Mouse (Mus musculus) CH12.LX (cell line): ENCODE results near the gene Wt1. TPM values are rescaled to one million over a fixed set of nuclear protein-coding genes. Genes with fewer than 3 reads are reported as not detected.

Experiments
- DNase-seq: peaks from one replicate; pipeline ENCODE4 v3.0.0-alpha.2; 2013; ENCODE audit errors: extremely low read depth
- H3K27ac ChIP-seq: 2 replicates; pipeline ENCODE4 v1.5.1; 2012; ENCODE audit warnings: low read depth, mild to moderate bottlenecking, control low read depth, moderate library complexity; ENCODE audit not compliant: insufficient read depth
- H3K27me3 ChIP-seq: replicated peaks from 2 replicates; pipeline ENCODE3; 2012; ENCODE audit warnings: inconsistent platforms
- H3K36me3 ChIP-seq, 2 experiments: replicated peaks in 1 of 2; 2 replicates each; pipeline versions ENCODE3 to v1.6.1; 2012; ENCODE audit warnings: inconsistent platforms in 1 of 2, low read length in 1 of 2, mild to moderate bottlenecking in 1 of 2, mixed read lengths in 1 of 2, moderate library complexity in 1 of 2; ENCODE audit not compliant: control insufficient read depth in 1 of 2, insufficient read depth in 1 of 2
- H3K4me1 ChIP-seq, 2 experiments: 2 replicates each; pipeline ENCODE4 v1.6.1; 2012; ENCODE audit warnings: inconsistent platforms in 1 of 2, moderate library complexity in 1 of 2; ENCODE audit not compliant: insufficient read depth in 2 of 2, control insufficient read depth in 1 of 2
- H3K4me2 ChIP-seq: 2 replicates; pipeline ENCODE4 v1.6.1; 2012; ENCODE audit warnings: low read depth, mild to moderate bottlenecking, control low read depth; ENCODE audit not compliant: poor library complexity, insufficient read depth, severe bottlenecking
- H3K4me3 ChIP-seq, 3 experiments: fragments of 150-350 bp in 1 of 3; sonication (generic) in 1 of 3; replicated peaks in 1 of 3; 2 replicates each; pipeline versions ENCODE3 to v1.5.1; 2011 to 2012; ENCODE audit warnings: low read depth in 2 of 3, low read length in 2 of 3, mild to moderate bottlenecking in 2 of 3, moderate library complexity in 2 of 3, control low read depth in 1 of 3, improper control_type of control experiment in 1 of 3, inconsistent platforms in 1 of 3, mixed read lengths in 1 of 3; ENCODE audit not compliant: poor library complexity in 1 of 3
- H3K79me2 ChIP-seq: replicated peaks from 2 replicates; pipeline ENCODE4 v1.6.1; 2012; ENCODE audit warnings: mild to moderate bottlenecking, moderate library complexity; ENCODE audit not compliant: control insufficient read depth, poor library complexity, insufficient read depth, severe bottlenecking; ENCODE audit errors: extremely low read depth
- H3K9ac ChIP-seq: 2 replicates; pipeline ENCODE4 v1.6.1; 2012; ENCODE audit warnings: low read depth, mild to moderate bottlenecking, control low read depth, moderate library complexity; ENCODE audit not compliant: insufficient read depth
- H3K9me3 ChIP-seq: replicated peaks from 2 replicates; pipeline ENCODE3; 2012; ENCODE audit warnings: low read length, inconsistent platforms, mixed read lengths
- CHD2 ChIP-seq: IDR thresholded peaks from 2 replicates; pipeline ENCODE4 v1.6.1; 2011; ENCODE audit warnings: low read length, improper control_type of control experiment
- CTCF ChIP-seq, 2 experiments: IDR thresholded peaks in 1 of 2; conservative IDR thresholded peaks in 1 of 2; 2 replicates each; pipeline ENCODE4 v1.5.1; 2011 to 2012; ENCODE audit warnings: low read depth in 2 of 2, low read length in 2 of 2, improper control_type of control experiment in 1 of 2, inconsistent platforms in 1 of 2, mild to moderate bottlenecking in 1 of 2, moderate library complexity in 1 of 2
- E2F4 ChIP-seq: IDR thresholded peaks from 2 replicates; pipeline ENCODE4 v1.6.1; 2011; ENCODE audit warnings: low read depth, low read length, improper control_type of control experiment; ENCODE audit not compliant: insufficient replicate concordance
- ELF1 ChIP-seq: IDR thresholded peaks from 2 replicates; pipeline ENCODE4 v1.6.1; 2014; ENCODE audit warnings: low read depth, mild to moderate bottlenecking, inconsistent platforms, low read length, improper control_type of control experiment
- JUN ChIP-seq: IDR thresholded peaks from 2 replicates; pipeline ENCODE4 v1.6.1; 2011; ENCODE audit warnings: low read depth, mild to moderate bottlenecking, low read length, improper control_type of control experiment, moderate library complexity; ENCODE audit not compliant: insufficient read depth
- JUND ChIP-seq: conservative IDR thresholded peaks from 2 replicates; pipeline ENCODE4 v1.6.1; 2011; ENCODE audit warnings: low read depth, low read length, improper control_type of control experiment
- KAT2A ChIP-seq: IDR thresholded peaks from 2 replicates; pipeline ENCODE4 v1.6.1; 2012; ENCODE audit warnings: low read length, improper control_type of control experiment, inconsistent platforms; ENCODE audit not compliant: insufficient replicate concordance
- MAZ ChIP-seq: IDR thresholded peaks from 2 replicates; pipeline ENCODE4 v1.6.1; 2012; ENCODE audit warnings: low read depth, mild to moderate bottlenecking, inconsistent platforms, low read length, improper control_type of control experiment, moderate library complexity
- MXI1 ChIP-seq: IDR thresholded peaks from 2 replicates; pipeline ENCODE4 v1.6.1; 2011; ENCODE audit warnings: mild to moderate bottlenecking, low read depth, low read length, improper control_type of control experiment
- MYC ChIP-seq: IDR thresholded peaks from 2 replicates; pipeline ENCODE4 v1.6.1; 2011; ENCODE audit warnings: low read depth, mild to moderate bottlenecking, improper control_type of control experiment, low read length
- NRF1 ChIP-seq: IDR thresholded peaks from 2 replicates; pipeline ENCODE4 v1.6.1; 2014; ENCODE audit warnings: low read depth, mild to moderate bottlenecking, inconsistent platforms, low read length, improper control_type of control experiment, moderate library complexity
- POLR2AphosphoS2 ChIP-seq: IDR thresholded peaks from 2 replicates; pipeline ENCODE4 v1.6.1; 2011; ENCODE audit warnings: low read depth, low read length, improper control_type of control experiment
- RAD21 ChIP-seq: IDR thresholded peaks from 2 replicates; pipeline ENCODE4 v1.6.1; 2011; ENCODE audit warnings: low read depth, mild to moderate bottlenecking, low read length, improper control_type of control experiment, moderate library complexity
- SIN3A ChIP-seq: IDR thresholded peaks from 2 replicates; pipeline ENCODE4 v1.6.1; 2012; ENCODE audit warnings: low read length, improper control_type of control experiment, inconsistent platforms
- SMC3 ChIP-seq: IDR thresholded peaks from 2 replicates; pipeline ENCODE4 v1.6.1; 2011; ENCODE audit warnings: low read depth, low read length, improper control_type of control experiment
- TBP ChIP-seq: conservative IDR thresholded peaks from 2 replicates; pipeline ENCODE4 v1.6.1; 2011; ENCODE audit warnings: low read depth, low read length, improper control_type of control experiment
- USF2 ChIP-seq: conservative IDR thresholded peaks from 2 replicates; pipeline ENCODE4 v1.6.1; 2011; ENCODE audit warnings: low read depth, low read length, improper control_type of control experiment
- ZC3H11A ChIP-seq: IDR thresholded peaks from 2 replicates; pipeline ENCODE4 v1.6.1; 2012; ENCODE audit warnings: low read depth, mild to moderate bottlenecking, inconsistent platforms, low read length, improper control_type of control experiment
- ZKSCAN1 ChIP-seq: IDR thresholded peaks from 2 replicates; pipeline ENCODE4 v1.6.1; 2012; ENCODE audit warnings: low read depth, inconsistent platforms, low read length, improper control_type of control experiment, borderline replicate concordance
- dilution Hi-C: fragments of 300-500 bp; cut with MboI; formaldehyde crosslinking; loops from 2 replicates; pipeline ENCODE4 v1.14.3; 2020; ENCODE audit warnings: low sequenced_read_pairs; ENCODE audit not compliant: extremely low pct_unique_long_range_greater_than_20kb, extremely low pct_ligation_motif_present
- in situ Hi-C: fragments of 300-500 bp; cut with MboI; formaldehyde crosslinking; loops from 3 replicates; pipeline ENCODE4 v1.14.3; 2019; ENCODE audit warnings: low sequenced_read_pairs, low pct_ligation_motif_present, low pct_unique_long_range_greater_than_20kb, mixed read lengths
- polyA plus RNA-seq: library from polyadenylated mRNA; unstranded; fragments of >175 nt; gene quantifications from 2 replicates; pipeline ENCODE4 v1.2.1, GENCODE M21; 2012; ENCODE audit warnings: low read depth; ENCODE audit not compliant: insufficient read length
- total RNA-seq, 2 experiments: library from RNA; depleted of rRNA; stranded (reverse); fragments of 300-350 nt in 1 of 2; fragments of >200 nt in 1 of 2; gene quantifications; 2 replicates each; pipeline ENCODE4 v1.2.3; 2012 to 2014

Gene Wt1
- total and polyA plus RNA-seq, 3 experiments, result not detected

DNA sequence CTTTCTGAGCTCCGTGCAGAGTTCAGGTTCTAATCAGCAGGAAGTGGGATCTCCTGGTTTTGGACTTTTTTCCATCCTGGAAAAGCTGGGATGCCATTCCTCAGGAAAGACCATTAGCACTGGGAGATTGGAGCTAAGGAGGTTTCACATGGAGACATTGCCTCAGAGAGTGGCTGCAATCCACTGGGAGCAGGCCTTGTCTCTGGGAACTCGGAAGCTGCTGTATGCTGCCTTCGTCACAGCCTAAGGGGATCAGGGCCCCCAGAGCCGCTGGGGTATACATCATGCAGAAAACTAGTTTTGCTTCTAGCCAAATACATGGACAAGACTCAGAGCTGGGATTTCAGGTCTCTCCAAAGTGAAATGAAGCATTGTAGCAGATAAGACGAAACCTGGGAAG is 60.3 kb downstream of the Wt1 start:
- in situ Hi-C loops, result no loop called here
- peaks cover 2 to 20% of the 10 kb centered on the region in 2 experiments; a peak in 3 of 4 replicates for H3K4me1 ChIP-seq
- dilution Hi-C loops, result no loop called here

GRCm38 (mm10) chr2:105188182-105188581 is 61.9 kb downstream of the Wt1 start:
- Histone ChIP-seq H3K9me3 (no peaks in the 10 kb centered on the region), H3K79me2 (no peaks in the 10 kb centered on the region; the same call in 1 of the 2 replicates), H3K27me3 (no peaks in the 10 kb centered on the region), H3K27ac (no peak overlapping the region), H3K4me1 (peaks cover 2 to 20% of the 10 kb centered on the region in 2 experiments; a peak in 3 of 4 replicates), H3K4me2 (no peak overlapping the region), H3K36me3 (no peaks in the 10 kb centered on the region), H3K9ac (no peak overlapping the region), H3K4me3 (no peak overlapping the region)
- DNase-seq, result peak; percentile 56
- dilution Hi-C loops (no loop called here), in situ Hi-C loops (no loop called here)
- TF ChIP-seq JUND, result no peak
- TF ChIP-seq MYC, result no peak
- peak; percentile 26; the same call in 1 of the 2 replicates for TF ChIP-seq SMC3
- TF ChIP-seq RAD21, result peak; percentile 33
- TF ChIP-seq NRF1, result no peak
- peak; percentile 71 to 97 for TF ChIP-seq CTCF (conservative IDR thresholded peaks at IDR 0.05 in 1 of 2, IDR thresholded peaks at IDR 0.05 in 1 of 2; ENCODE audit: low read depth in 2 of 2, low read length in 2 of 2)

More for the DNA sequence above, 60.3 kb downstream of the Wt1 start:
- DNase-seq, result no peak
- H3K4me3 ChIP-seq, result no peak overlapping the region
- no peaks in the 10 kb centered on the region for H3K79me2 ChIP-seq
- no peaks in the 10 kb centered on the region for H3K27me3 ChIP-seq
- no peaks in the 10 kb centered on the region for H3K36me3 ChIP-seq
- peak overlapping the region; percentile 72; the same call in 1 of the 2 replicates for H3K4me2 ChIP-seq
- no peaks in the 10 kb centered on the region for H3K9me3 ChIP-seq
- no peak for TF ChIP-seq KAT2A
- no peak for TF ChIP-seq POLR2AphosphoS2
- TF ChIP-seq E2F4, result no peak
- no peak for TF ChIP-seq ZKSCAN1
- TF ChIP-seq CHD2, result no peak
- TF ChIP-seq SIN3A, result no peak
- no peak for TF ChIP-seq MXI1
- no peak for TF ChIP-seq MAZ
- TF ChIP-seq JUND, result no peak
- TF ChIP-seq JUN, result no peak
- no peak for TF ChIP-seq TBP
- TF ChIP-seq USF2, result no peak
- no peak for TF ChIP-seq ELF1
- no peak for TF ChIP-seq ZC3H11A
- TF ChIP-seq CTCF (conservative IDR thresholded peaks at IDR 0.05 in 1 of 2, IDR thresholded peaks at IDR 0.05 in 1 of 2; ENCODE audit: low read depth in 2 of 2, low read length in 2 of 2), result no peak
- no peak overlapping the region for H3K27ac ChIP-seq
- no peak overlapping the region for H3K9ac ChIP-seq
